Mouse (Mus musculus): ENCODE measurements around the gene Mucl2. TPM values are rescaled to one million over a fixed set of nuclear protein-coding genes. Genes with fewer than 3 reads are reported as not detected.
"Not testable (repeated sequence)": the region's sequence is repeated elsewhere in the genome, so short reads cannot be mapped to it uniquely, and the experiment has no call there.

Mucl2 gene
- total RNA-seq (2022): not detected

GRCm38 (mm10) chr15:103899212-103899611, at the start of gene Mucl2:
Gene Mucl2, minus strand, starts transcription at chr15:103899312.
- no peak for DNase-seq (ENCODE audit: low spot score in 2 of 2)

- DNase-seq (ENCODE audit: low spot score in 2 of 2): not testable (repeated sequence)
Measured at GRCm38 (mm10) chr15:103913061-103913460, 13.9 kb upstream of the Mucl2 start.

Small RNA genes lying within 50 kb of the gene (microRNA-seq; reads per million reads assigned to microRNA genes)
- 0 reads per million in 2 experiments for gene Gm22852

Other genes with a start within 250 kb of the Mucl2 start
- not detected for gene Mucl1, start 143.8 kb downstream of the Mucl2 start, total RNA-seq (2022)